Mouse (Mus musculus) limb, embryonic 10.5 days (tissue): ENCODE results near the gene Cdkal1. TPM values are rescaled to one million over a fixed set of nuclear protein-coding genes. Genes with fewer than 3 reads are reported as not detected.

Source experiments
- DNase-seq: peaks from one replicate; pipeline ENCODE4 v3.0.0-alpha.2; 2017; ENCODE audit warnings: low spot score
- H3K27ac ChIP-seq: fragments of 300-500 bp; sonication (generic); 2 replicates; pipeline ENCODE4 v1.5.1; 2016; ENCODE audit warnings: mild to moderate bottlenecking
- H3K27me3 ChIP-seq: fragments of 300-500 bp; sonication (generic); 2 replicates; pipeline ENCODE4 v1.6.1; 2016; ENCODE audit warnings: low read depth, mild to moderate bottlenecking; ENCODE audit not compliant: poor library complexity, severe bottlenecking
- H3K36me3 ChIP-seq: fragments of 300-500 bp; sonication (generic); 2 replicates; pipeline ENCODE4 v1.6.1; 2016; ENCODE audit warnings: mild to moderate bottlenecking, moderate library complexity
- H3K4me1 ChIP-seq: fragments of 300-500 bp; sonication (generic); 2 replicates; pipeline ENCODE4 v1.6.1; 2016
- H3K4me3 ChIP-seq: fragments of 300-500 bp; sonication (generic); 2 replicates; pipeline ENCODE4 v1.5.1; 2016; ENCODE audit warnings: mild to moderate bottlenecking, moderate library complexity
- H3K9me3 ChIP-seq: fragments of 300-500 bp; sonication (generic); replicated peaks from 2 replicates; pipeline ENCODE4 v1.6.1; 2016; ENCODE audit warnings: mild to moderate bottlenecking
- WGBS: fragments of 180-500 bp; shearing (Covaris S2); methylation state at CpG from one replicate; pipeline ENCODE4 v1.1.7; 2016; 5-methylcytosine and 5-hydroxymethylcytosine counted together
- polyA plus RNA-seq: library from polyadenylated mRNA; unstranded; fragments of >200 nt; fragmentation: Nextera tagmentation; extraction: Ambion mirVana; gene quantifications from 2 replicates; pipeline ENCODE4 v1.2.1, GENCODE M21; 2016

The Cdkal1 gene
- polyA plus RNA-seq, 1 experiment from 2014 or later = 34.8 TPM

GRCm38 (mm10) chr13:29603597-29603996, 251.9 kb downstream of the Cdkal1 start:
- peak overlapping the region; percentile 61; the same call in 1 of the 2 replicates for H3K27ac ChIP-seq
- DNase-seq = peak; percentile 50
- H3K9me3 ChIP-seq = no peaks in the 10 kb centered on the region
- no peaks in the 10 kb centered on the region for H3K27me3 ChIP-seq
- WGBS = 32% methylated on average over 6 of the region's 6 CpGs
- peaks cover 23% of the 10 kb centered on the region for H3K4me1 ChIP-seq
- H3K36me3 ChIP-seq = no peaks in the 10 kb centered on the region
- no peak overlapping the region for H3K4me3 ChIP-seq

- no peaks in the 10 kb centered on the region for H3K9me3 ChIP-seq
- H3K4me3 ChIP-seq = no peak overlapping the region
- no peaks in the 10 kb centered on the region for H3K36me3 ChIP-seq
- DNase-seq = no peak
- H3K27ac ChIP-seq = no peak overlapping the region
- peaks cover 23% of the 10 kb centered on the region for H3K4me1 ChIP-seq
- no peaks in the 10 kb centered on the region for H3K27me3 ChIP-seq
- 94% methylated on average over 2 of the region's 2 CpGs for WGBS
Observed at GRCm38 (mm10) chr13:29601033-29601432, 254.4 kb downstream of the Cdkal1 start.

GRCm38 (mm10) chr13:29599646-29600045, 255.8 kb downstream of the Cdkal1 start:
- Histone ChIP-seq H3K27ac (no peak overlapping the region), H3K4me3 (no peak overlapping the region), H3K9me3 (no peaks in the 10 kb centered on the region), H3K4me1 (peaks cover 17% of the 10 kb centered on the region), H3K36me3 (no peaks in the 10 kb centered on the region), H3K27me3 (no peaks in the 10 kb centered on the region)
- 80% methylated on average over 2 of the region's 2 CpGs for WGBS
- no peak for DNase-seq

- H3K4me3 ChIP-seq = no peak overlapping the region
- no peaks in the 10 kb centered on the region for H3K4me1 ChIP-seq
- H3K9me3 ChIP-seq = no peaks in the 10 kb centered on the region
- H3K36me3 ChIP-seq = no peaks in the 10 kb centered on the region
- DNase-seq = no peak
- no peaks in the 10 kb centered on the region for H3K27me3 ChIP-seq
- WGBS = 69% methylated on average over 3 of the region's 3 CpGs
- H3K27ac ChIP-seq = no peak overlapping the region
Observed at GRCm38 (mm10) chr13:29596735-29597134, 258.7 kb downstream of the Cdkal1 start.

- DNase-seq = no peak
- no peaks in the 10 kb centered on the region for H3K9me3 ChIP-seq
- H3K4me1 ChIP-seq = no peaks in the 10 kb centered on the region
- H3K36me3 ChIP-seq = no peaks in the 10 kb centered on the region
- H3K27me3 ChIP-seq = no peaks in the 10 kb centered on the region
- no peak overlapping the region for H3K4me3 ChIP-seq
- 91% methylated on average over 3 of the region's 3 CpGs for WGBS
- H3K27ac ChIP-seq = no peak overlapping the region
Observed at GRCm38 (mm10) chr13:29593096-29593495, 262.4 kb downstream of the Cdkal1 start.

GRCm38 (mm10) chr13:29590685-29591084, 264.8 kb downstream of the Cdkal1 start:
- no peak for DNase-seq
- H3K27me3 ChIP-seq = no peaks in the 10 kb centered on the region
- H3K36me3 ChIP-seq = no peaks in the 10 kb centered on the region
- no peak overlapping the region for H3K4me3 ChIP-seq
- no peaks in the 10 kb centered on the region for H3K9me3 ChIP-seq
- H3K27ac ChIP-seq = no peak overlapping the region
- no peaks in the 10 kb centered on the region for H3K4me1 ChIP-seq
- 90% methylated on average over 5 of the region's 5 CpGs for WGBS

- H3K27ac ChIP-seq = no peak overlapping the region
- no peaks in the 10 kb centered on the region for H3K9me3 ChIP-seq
- H3K36me3 ChIP-seq = no peaks in the 10 kb centered on the region
- DNase-seq = no peak
- 95% methylated on average over 5 of the region's 5 CpGs for WGBS
- H3K4me1 ChIP-seq = no peaks in the 10 kb centered on the region
- no peaks in the 10 kb centered on the region for H3K27me3 ChIP-seq
- H3K4me3 ChIP-seq = no peak overlapping the region
Observed at GRCm38 (mm10) chr13:29590164-29590563, 265.3 kb downstream of the Cdkal1 start.

GRCm38 (mm10) chr13:29588693-29589092, 266.8 kb downstream of the Cdkal1 start:
- Histone ChIP-seq H3K27me3 (no peaks in the 10 kb centered on the region), H3K4me3 (no peak overlapping the region), H3K36me3 (no peaks in the 10 kb centered on the region), H3K9me3 (no peaks in the 10 kb centered on the region), H3K27ac (no peak overlapping the region), H3K4me1 (no peaks in the 10 kb centered on the region)
- 93% methylated on average over 4 of the region's 4 CpGs for WGBS
- DNase-seq = no peak

GRCm38 (mm10) chr13:29581762-29582700, 273.4 kb downstream of the Cdkal1 start:
- H3K4me1 ChIP-seq = peaks cover 21% of the 10 kb centered on the region
- DNase-seq = no peak
- 93% methylated on average over 9 of the region's 9 CpGs for WGBS
- no peak overlapping the region for H3K27ac ChIP-seq
- no peaks in the 10 kb centered on the region for H3K9me3 ChIP-seq
- H3K4me3 ChIP-seq = no peak overlapping the region
- no peaks in the 10 kb centered on the region for H3K27me3 ChIP-seq
- no peaks in the 10 kb centered on the region for H3K36me3 ChIP-seq

- Histone ChIP-seq H3K4me1 (peaks cover 21% of the 10 kb centered on the region), H3K4me3 (no peak overlapping the region), H3K36me3 (no peaks in the 10 kb centered on the region), H3K9me3 (no peaks in the 10 kb centered on the region), H3K27me3 (no peaks in the 10 kb centered on the region), H3K27ac (0 out of 2 replicates have a peak overlapping the region, but pooled peaks have one; percentile 39)
- 68% methylated on average over 7 of the region's 7 CpGs for WGBS
- DNase-seq = no peak
Observed at GRCm38 (mm10) chr13:29580780-29581179, 274.7 kb downstream of the Cdkal1 start.

- Histone ChIP-seq H3K4me3 (no peak overlapping the region), H3K27ac (no peak overlapping the region), H3K9me3 (no peaks in the 10 kb centered on the region), H3K27me3 (no peaks in the 10 kb centered on the region), H3K36me3 (no peaks in the 10 kb centered on the region), H3K4me1 (peaks cover 21% of the 10 kb centered on the region)
- 70% methylated on average over 3 of the region's 3 CpGs for WGBS
- DNase-seq = no peak
Observed at GRCm38 (mm10) chr13:29580009-29580408, 275.5 kb downstream of the Cdkal1 start.

- no peaks in the 10 kb centered on the region for H3K36me3 ChIP-seq
- no peak for DNase-seq
- H3K9me3 ChIP-seq = no peaks in the 10 kb centered on the region
- H3K4me3 ChIP-seq = no peak overlapping the region
- WGBS = 94% methylated on average over 3 of the region's 3 CpGs
- no peaks in the 10 kb centered on the region for H3K27me3 ChIP-seq
- H3K27ac ChIP-seq = no peak overlapping the region
- H3K4me1 ChIP-seq = peaks cover 21% of the 10 kb centered on the region
Observed at GRCm38 (mm10) chr13:29578621-29579020, 276.9 kb downstream of the Cdkal1 start.

- H3K36me3 ChIP-seq = no peaks in the 10 kb centered on the region
- H3K27me3 ChIP-seq = no peaks in the 10 kb centered on the region
- H3K27ac ChIP-seq = no peak overlapping the region
- no peak for DNase-seq
- 79% methylated on average over 1 of the region's 1 CpGs for WGBS
- no peaks in the 10 kb centered on the region for H3K9me3 ChIP-seq
- no peak overlapping the region for H3K4me3 ChIP-seq
- H3K4me1 ChIP-seq = peaks cover 4% of the 10 kb centered on the region
Observed at GRCm38 (mm10) chr13:29574784-29575183, 280.7 kb downstream of the Cdkal1 start.
